Mouse (Mus musculus) ZHBTc4 (cell line): ENCODE measurements around the gene Ptpn3.

Source experiments
- DNase-seq: peaks from one replicate; pipeline ENCODE4 v3.0.0-alpha.2; 2011; ENCODE audit warnings: low read depth, low spot score

The Ptpn3 gene

DNA sequence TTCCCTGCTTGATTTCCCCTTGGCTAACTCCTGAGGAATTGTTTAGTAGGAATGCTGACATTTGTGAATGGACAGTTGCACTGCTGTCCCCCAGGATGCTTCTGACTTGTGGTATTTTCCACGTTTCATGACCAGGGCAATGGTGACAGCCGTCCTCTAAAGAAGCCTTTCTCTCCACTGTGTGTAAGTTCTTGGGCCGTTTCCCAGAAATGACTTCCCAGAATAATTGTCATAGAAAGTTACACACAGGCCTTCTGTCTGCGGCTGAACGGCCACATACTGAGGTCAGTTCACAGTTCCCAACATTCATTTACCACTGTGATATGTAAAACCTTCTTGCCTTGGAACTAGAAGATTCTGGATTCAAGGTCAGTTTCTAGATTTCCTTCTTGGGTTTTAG, 129.8 kb downstream of the Ptpn3 start:
- DNase-seq: no peak

DNA sequence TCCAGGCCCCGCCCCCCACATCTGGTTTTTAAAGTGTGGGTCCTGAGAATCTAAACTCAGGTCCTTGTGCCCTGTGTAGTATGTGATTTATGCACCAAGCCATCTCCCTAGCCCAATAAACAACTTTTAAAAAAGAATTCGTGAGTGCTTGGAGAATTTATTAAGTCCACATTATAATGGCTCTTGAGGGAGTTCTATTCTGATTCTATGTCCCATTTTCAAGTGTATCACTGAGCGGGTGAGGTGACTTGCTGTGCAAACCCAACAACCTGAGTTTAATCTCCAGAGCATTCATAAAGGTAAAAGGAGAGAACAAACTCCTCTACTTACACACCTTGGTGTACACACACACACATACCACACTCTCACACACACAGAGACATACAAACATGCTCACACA, 133.0 kb downstream of the Ptpn3 start:
- DNase-seq: no peak

DNA sequence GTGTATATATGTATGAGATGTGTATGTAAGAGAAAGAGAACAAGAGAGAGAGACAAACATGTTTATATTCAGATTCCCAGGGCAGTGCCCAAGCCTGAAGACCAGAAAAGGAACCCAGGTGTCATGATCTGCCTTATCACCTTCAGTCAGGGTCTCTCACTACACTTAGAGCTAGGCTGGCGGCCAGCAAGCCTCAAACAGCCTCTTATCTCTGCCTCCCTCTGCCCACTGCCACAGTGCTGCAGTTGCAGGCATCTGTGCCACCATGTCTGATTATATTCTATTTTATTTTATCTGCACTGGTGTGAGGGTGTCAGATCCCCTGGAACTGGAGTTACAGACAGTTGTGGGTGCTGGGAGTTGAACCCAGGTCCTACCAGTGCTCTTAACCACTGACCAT, 133.4 kb downstream of the Ptpn3 start:
- DNase-seq: no peak

DNA sequence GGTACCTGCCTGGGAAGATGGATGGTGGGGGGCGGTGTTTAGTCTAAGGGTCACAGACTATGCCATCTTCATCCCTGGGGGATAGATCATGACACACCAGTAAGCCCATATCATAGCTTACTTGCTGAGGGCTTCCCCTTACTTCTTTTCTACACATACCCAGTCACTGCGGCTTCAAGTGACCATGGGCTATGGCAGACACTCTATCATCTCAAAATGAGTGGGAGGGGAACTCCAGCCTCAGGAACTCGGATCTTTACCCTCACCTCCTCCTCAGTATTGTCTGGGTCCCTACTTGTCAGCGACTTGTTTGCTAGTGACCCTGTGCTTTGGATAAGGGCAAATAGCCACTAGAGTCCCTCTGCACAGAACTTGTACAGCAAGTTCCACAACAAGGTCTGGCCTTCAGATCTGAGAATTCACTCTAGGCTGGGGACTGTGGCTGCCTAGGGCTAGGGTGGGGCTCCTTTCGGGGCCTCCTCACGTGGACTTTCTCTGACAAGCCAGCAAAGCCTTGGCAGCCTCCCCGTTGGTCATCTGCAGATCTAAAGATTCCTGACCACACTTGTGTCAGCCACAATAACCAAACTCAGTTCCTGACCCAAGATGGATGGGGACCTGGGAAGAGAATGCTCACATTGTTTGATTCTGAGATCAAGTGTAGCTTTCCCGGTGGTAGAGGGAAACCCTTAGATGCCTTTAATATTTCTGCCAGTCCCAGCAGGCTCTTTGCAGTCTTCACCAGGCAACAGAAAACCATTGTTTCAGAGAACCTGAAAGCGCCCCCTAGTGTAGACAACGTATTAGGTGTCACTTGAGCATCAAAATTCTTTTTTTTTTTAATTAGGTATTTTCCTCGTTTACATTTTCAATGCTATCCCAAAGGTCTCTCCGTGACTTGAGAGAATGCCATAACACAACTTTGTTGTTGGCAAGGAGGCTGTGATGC, 134.4 kb downstream of the Ptpn3 start:
- DNase-seq: peak; percentile 77

DNA sequence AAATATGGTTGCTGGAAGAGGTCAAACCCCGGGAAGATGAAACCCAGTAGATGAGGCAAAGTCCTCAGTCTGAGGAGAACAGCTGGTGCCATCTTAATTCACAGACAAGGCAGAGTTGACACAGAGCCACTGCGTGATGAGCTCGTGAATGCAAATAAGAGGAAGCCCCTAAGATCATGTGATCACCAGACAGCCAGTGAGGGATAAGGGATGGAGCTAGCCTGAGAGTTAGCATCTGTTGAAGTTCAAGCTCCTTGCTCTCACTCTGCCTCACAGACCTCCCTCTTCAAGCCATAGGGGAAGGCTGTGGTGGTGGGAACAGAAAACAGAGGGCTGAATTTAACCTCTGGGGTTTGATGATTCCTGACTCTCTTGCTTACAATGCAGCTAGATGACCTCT, 136.0 kb downstream of the Ptpn3 start:
- DNase-seq: peak; percentile 84

DNA sequence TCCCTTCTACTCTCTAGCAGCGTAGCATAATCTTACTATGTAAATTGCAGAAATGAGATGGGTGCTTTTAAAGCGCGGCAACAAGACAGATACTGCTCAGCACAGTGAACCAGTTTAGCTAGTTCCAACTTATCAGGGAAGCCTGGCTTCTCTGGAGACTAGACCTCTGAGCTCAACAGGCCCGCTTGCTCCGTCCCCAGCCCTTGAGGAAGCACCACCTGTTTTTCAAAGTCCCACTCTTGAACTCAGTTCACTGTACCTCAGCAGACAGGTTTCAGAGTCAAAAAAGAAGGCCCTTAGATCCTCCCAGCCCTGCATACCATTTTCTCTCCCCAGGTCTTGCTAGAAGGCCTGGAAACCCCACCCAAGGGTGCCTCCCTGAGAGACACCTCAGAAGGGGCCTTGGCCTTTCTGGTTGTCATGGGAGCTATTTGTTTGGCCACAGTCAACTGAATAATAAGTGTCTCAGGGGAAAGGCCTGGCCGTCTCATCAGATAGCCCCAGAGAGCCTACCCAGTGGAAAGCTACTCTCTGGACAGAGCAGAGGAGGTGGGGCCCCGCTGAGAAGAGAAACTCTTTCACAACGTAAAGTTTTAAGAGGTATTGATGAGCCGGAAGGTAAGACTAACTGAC, 136.9 kb downstream of the Ptpn3 start:
- DNase-seq: peak; percentile 43

DNA sequence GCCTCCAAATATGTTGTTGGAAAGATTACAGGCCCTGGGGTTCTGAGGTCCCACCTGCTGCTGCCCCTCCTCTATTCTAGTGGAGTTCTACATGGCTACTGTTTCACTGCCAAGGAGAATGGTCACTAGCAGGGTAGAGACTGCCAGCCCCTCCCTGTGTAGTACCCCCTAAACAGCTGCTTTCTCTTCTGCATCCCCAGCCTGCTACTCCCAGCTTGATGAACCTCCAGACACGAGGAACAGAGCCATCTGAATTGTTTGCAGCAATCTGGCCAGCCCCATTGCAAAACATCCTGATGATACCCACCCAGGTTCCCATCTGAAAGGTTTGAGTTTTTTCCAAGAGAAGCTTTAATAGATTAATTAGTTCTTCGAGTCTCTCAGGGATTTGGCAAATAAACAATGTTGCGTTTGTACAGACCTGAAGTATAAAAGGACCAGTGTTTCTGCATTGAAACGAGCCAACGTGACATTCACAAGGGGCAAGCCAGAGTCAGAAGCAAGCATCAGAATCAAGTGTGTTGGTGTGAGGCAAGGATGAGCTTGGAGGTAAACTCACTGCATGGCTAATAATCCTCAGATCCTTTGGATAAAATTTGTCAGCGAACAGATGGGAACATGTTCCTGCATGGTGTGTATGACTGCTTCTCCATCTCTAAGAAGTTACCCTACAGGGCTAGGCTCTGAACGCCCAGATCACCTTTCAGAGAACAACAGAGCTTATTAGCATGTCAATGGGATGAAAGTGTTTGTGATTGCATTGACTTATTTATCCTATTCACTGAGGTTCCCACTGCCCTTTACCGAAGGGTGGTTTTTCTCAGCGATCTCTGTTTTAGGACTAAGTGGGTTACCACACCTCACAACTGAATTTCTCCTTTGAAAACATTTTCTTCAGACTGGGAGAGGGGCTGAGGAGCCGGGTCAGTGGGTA, 138.6 kb downstream of the Ptpn3 start:
- peak; percentile 95 for DNase-seq

DNA sequence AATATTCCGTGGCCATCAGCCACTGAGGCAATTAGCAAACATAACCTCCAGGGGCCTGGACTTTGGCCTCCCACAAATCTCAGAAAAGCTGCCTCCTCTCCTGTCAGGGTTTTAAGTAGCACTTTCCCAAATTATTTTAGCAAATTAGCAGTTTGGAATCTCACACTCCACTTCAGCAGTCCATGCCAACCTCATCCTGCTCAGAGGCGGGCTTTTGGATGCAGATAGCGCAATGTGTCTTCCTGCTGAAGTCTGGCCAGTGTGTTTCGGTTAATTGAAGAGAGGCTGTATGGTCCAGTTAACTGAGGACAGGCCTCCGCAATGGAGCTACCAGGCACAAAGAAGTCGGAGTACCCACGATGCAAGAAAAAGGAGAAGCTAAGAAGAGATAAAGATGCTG, 141.1 kb downstream of the Ptpn3 start:
- no peak for DNase-seq

DNA sequence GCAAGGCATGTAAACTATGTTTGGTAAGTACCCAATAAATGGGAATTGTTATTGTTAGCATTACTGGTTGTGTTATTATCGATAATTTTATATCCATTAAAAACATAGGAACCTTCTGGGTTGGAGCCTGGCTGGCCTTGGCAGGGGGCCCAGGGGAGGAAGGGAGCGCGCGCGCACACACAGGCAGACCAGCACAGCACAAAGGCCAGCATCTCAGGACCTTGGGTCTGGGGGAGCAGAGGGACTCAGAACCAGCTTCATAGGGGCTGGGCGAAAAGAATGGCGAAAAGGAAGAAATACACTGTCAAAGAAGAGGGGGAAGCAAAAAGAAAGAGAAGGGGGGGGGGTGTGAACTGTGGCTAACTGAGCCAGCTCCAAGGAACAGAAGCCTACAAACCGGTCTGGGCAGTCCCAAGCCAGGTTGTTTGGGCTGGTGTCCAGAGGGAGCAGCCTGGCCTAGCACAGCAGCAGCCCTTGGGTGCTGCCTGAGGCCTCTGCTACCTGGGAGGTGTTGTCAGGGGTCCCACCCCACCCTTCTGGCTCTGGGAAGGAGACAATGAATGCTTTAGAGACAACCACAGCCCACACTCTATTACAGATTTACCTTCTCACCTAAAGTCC, 145.0 kb downstream of the Ptpn3 start:
- DNase-seq: no peak

DNA sequence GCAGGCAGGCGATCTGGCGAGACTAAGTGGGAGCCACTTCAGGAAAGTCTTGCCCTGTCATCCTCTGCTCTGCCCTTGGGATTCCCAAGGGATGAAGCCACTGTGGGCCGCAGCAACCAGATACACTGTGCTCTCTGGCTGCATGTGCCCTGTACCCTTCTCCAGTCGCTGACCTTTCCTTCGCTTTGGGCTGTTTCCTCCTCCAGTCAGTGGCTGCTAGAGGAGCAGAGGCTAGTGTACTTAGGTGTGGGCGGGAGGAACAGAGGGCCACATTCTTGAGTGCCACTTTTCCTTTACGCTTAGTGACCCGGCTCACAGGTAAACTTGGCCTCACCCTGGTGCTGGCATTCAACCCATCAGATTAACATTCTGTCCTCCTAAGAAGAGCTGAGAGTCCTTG, 147.8 kb downstream of the Ptpn3 start:
- peak; percentile 39 for DNase-seq

DNA sequence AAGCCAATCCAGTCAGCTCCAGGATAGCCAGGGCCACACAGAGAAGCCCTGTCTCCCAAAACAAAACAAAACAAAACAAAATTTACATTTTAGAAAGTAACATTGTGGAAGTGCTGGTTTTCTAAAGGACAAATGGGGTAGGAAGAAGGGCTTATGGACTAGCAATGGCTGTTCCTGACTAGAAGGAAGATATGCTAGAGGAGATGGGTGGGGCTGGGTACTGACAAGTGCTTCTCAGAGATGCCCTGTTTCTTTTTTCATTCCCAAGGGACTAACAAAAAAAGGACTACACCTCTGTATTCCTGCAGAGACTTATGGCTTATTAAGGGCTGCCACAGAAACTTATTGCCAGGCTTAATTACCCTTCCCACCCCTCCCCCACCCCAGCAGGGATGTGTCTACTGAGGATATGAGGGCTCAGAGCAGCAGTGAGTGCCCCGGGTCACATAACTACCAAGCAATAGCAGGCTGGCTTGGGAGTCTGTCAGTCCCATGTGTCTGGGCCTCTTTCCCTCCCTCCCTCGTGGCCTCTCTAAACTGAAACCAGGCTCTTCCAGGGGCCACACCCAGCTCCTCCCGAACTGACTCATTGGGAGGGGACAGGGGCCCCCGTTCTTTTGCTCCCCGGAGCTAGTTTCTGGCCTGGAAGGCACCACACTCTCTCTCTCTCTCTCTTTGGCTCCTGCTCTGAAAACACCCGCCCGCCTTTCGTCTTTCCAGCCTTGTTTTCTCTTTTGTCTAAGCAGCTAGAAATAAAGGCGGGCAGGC, 148.4 kb downstream of the Ptpn3 start:
- peak; percentile 37 for DNase-seq

DNA sequence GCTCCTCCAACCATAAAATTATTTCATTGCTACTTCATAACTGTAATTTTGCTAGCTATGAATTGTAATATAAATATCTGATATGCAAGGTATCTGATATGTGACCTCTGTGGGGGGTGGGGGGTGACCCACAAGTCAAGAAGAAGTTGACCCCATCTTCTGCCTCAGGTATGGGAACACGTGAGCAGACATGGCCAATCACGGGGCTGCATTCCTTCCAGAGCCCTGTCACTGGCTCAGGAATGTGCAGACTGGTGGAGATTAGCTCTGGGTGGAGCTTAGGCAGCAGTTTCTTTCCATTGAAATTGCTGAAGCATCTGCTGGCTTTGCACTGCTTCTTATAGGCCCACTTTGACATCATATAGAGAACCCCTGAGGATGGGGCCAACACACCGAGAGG, 153.5 kb downstream of the Ptpn3 start:
- DNase-seq: peak; percentile 64

DNA sequence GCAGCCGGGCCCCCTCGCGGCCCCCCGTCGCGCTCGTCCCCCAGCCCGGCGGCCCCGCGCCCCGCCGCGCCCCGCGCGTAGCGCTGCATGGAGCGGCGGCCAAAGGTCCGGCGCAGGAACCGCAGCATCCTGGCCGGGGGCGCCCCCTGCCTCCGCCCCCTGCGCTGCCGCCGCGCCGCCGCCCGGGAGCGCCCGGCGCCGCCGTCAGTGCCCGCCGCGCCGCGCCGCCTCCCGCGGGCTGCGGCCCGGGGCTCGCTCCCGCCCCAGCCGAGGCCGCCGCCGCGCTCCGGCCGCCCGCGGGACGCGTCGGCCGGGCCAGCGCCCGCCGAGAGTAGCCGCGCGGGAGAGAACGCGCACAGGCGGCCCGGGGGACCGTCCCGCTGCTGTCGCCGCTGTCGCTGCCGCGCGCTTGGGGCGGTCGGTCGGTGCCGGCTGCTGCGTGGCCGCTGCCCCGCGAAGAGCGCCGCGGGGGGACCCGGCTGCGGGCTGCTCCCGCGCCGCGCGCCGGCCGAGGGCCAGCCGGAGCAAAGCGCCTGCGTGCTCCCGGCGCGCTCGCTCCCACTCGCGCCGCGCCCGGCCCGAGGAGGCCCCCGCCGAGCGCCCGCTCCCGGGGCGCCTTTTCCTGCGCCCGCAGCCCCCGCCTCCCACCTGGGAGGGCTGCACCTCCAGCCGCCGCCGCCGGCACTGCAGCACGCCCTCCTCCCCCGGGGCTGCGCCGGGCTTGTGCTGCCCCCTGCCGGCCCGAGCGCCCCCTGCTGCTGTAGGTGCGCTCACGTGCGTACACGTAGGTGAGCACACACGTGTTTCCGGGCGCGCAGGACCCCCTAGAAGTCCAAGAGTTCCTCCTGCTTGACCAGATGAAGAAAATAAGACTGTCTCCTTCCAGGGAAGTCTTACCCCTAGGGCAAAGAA, 158.4 kb downstream of the Ptpn3 start, which contains the start of gene Epb41l4b:
TSS of gene Epb41l4b (minus strand) at position 412 of the 912 bp plus-strand sequence.
- DNase-seq: peak; percentile 95

DNA sequence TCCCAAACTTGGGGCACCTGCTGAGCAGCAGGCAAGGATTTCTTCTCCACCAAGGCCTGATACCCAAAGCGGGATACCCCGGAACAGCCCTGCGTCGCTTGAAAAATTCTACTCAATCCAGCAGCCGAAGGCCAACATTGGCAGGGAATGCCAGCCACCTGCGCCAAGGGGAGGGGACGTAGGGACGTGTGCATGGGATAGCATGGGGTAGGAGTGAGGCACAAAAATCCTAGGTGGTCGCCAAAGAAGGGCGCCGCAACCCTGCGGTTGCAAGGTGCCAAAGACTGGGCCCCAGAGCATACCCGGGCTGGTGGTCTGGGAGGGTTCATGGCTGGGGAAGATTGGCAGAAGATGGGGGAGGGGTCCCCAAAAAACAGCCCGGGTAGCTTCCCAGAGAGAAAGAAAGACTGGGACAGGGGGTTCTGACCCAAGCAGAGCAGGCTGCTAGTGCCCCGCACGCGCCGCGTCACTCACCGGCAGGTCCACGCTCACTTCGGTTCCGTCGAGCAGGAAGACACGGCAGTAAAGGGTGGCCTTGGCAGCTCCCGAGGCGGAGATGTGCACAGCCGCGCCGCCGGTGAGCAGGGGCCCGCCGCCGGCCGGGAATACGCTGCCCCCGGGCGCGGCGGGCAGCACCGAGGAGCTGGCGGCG, 159.1 kb downstream of the Ptpn3 start:
- DNase-seq: no peak

DNA sequence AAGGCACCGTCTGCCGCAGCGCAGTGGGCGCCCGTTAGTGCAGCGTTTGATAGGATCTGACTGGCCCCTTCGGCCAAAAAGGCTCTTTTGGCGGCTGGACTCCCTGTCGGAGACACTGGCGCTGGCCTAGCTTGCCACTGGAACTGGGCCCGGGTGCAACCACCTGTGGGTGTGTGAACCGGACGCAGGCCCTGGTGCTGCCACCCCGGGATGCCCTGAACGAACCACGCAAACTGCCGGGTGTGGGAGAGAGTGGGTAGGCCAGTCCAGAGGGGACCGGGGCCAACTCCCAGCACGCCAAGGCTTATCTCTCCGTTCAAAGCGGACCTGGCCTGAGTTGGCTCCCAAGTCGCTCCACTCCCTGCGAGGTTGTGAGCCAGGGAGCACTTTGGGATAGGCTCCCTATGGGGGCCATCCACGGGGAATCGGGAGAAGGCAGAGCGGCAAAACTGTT, 159.7 kb downstream of the Ptpn3 start:
- DNase-seq: no peak

DNA sequence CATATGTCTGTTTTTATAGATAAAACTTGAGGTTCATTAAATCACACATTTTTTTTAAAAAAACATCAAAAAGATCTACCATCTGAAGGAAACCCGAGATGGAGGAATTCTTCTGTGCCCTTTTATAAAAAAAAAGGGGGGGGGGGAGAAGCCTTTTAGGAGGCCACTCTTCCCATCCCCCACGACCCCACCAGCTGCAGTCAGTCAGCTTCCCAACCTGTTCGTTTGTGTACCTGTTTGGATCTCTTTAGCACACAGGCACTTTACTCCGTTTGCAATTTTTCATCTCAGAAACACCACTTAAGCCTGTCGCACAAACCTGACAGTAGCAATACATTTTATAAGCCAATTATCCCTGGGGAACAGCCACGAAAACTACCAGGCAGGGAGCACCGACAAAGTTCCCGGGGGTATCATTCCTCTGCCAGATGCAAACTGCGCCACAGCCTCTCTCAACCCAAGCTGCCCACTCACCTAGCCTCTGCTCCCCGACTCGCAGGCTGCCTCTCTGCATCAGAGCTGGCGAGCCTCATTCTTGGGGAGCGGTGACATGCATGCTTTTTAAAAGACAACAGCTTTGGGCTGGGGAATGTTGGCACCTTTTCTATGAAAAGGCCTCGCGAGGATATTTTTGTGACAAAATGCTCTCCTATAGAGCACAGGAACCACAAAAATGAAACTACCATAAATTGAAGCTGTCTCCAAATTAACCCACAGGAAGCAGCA, 160.5 kb downstream of the Ptpn3 start:
- no peak for DNase-seq
